Mouse (Mus musculus): ENCODE results near the gene Pomt2. TPM values are rescaled to one million over a fixed set of nuclear protein-coding genes. Genes with fewer than 3 reads are reported as not detected.

The Pomt2 gene
- polyA plus RNA-seq, 1 experiment from 2014 or later, result 17.6 TPM

GRCm38 (mm10) chr12:87089255-87089654 is 58.5 kb downstream of the Pomt2 start:
- 70% methylated on average over 4 of the region's 4 CpGs for WGBS
- H3K9ac ChIP-seq (ENCODE audit: low read length), result no peak overlapping the region
- ATAC-seq (ENCODE audit: insufficient read depth, low FRiP score, low TSS enrichment) (no peak), DNase-seq (ENCODE audit: low spot score) (no peak)
- no peak overlapping the region for H3K4me3 ChIP-seq (ENCODE audit: low read depth, low read length)
- no peaks in the 10 kb centered on the region for H3K36me3 ChIP-seq (ENCODE audit: control insufficient read depth, insufficient read depth, low read length)
- H3K27me3 ChIP-seq (ENCODE audit: control insufficient read depth, insufficient read depth, low read length), result no peaks in the 10 kb centered on the region
- H3K27ac ChIP-seq (ENCODE audit: low read depth, low read length), result no peak overlapping the region
- H3K4me2 ChIP-seq (ENCODE audit: low read depth), result no peak overlapping the region
- no peaks in the 10 kb centered on the region for H3K9me3 ChIP-seq (ENCODE audit: control insufficient read depth, low read length)
- H3K4me1 ChIP-seq (ENCODE audit: control insufficient read depth, insufficient read depth, low read length), result no peaks in the 10 kb centered on the region

GRCm38 (mm10) chr12:87088331-87088730 is 59.4 kb downstream of the Pomt2 start:
- Histone ChIP-seq H3K27ac (ENCODE audit: low read depth, low read length) (no peak overlapping the region), H3K9ac (ENCODE audit: low read length) (no peak overlapping the region), H3K36me3 (ENCODE audit: control insufficient read depth, insufficient read depth, low read length) (no peaks in the 10 kb centered on the region), H3K27me3 (ENCODE audit: control insufficient read depth, insufficient read depth, low read length) (no peaks in the 10 kb centered on the region), H3K4me3 (ENCODE audit: low read depth, low read length) (no peak overlapping the region), H3K4me1 (ENCODE audit: control insufficient read depth, insufficient read depth, low read length) (no peaks in the 10 kb centered on the region), H3K9me3 (ENCODE audit: control insufficient read depth, low read length) (no peaks in the 10 kb centered on the region), H3K4me2 (ENCODE audit: low read depth) (no peak overlapping the region)
- no peak for DNase-seq (ENCODE audit: low spot score)
- ATAC-seq (ENCODE audit: insufficient read depth, low FRiP score, low TSS enrichment), result no peak
- WGBS, result 48% methylated on average over 4 of the region's 4 CpGs

- ATAC-seq (ENCODE audit: insufficient read depth, low FRiP score, low TSS enrichment) (no peak), DNase-seq (ENCODE audit: low spot score) (no peak)
- Histone ChIP-seq H3K4me3 (ENCODE audit: low read depth, low read length) (no peak overlapping the region), H3K4me1 (ENCODE audit: control insufficient read depth, insufficient read depth, low read length) (no peaks in the 10 kb centered on the region), H3K9me3 (ENCODE audit: control insufficient read depth, low read length) (no peaks in the 10 kb centered on the region), H3K9ac (ENCODE audit: low read length) (no peak overlapping the region), H3K27ac (ENCODE audit: low read depth, low read length) (no peak overlapping the region), H3K36me3 (ENCODE audit: control insufficient read depth, insufficient read depth, low read length) (no peaks in the 10 kb centered on the region), H3K27me3 (ENCODE audit: control insufficient read depth, insufficient read depth, low read length) (no peaks in the 10 kb centered on the region), H3K4me2 (ENCODE audit: low read depth) (no peak overlapping the region)
- 67% methylated on average over 7 of the region's 7 CpGs for WGBS
These were observed 60.5 kb downstream of the Pomt2 start for GRCm38 (mm10) chr12:87087236-87087635.

- 83% methylated on average over 8 of the region's 8 CpGs for WGBS
- Histone ChIP-seq H3K4me1 (ENCODE audit: control insufficient read depth, insufficient read depth, low read length) (no peaks in the 10 kb centered on the region), H3K4me2 (ENCODE audit: low read depth) (no peak overlapping the region), H3K36me3 (ENCODE audit: control insufficient read depth, insufficient read depth, low read length) (no peaks in the 10 kb centered on the region), H3K9me3 (ENCODE audit: control insufficient read depth, low read length) (no peaks in the 10 kb centered on the region), H3K27me3 (ENCODE audit: control insufficient read depth, insufficient read depth, low read length) (no peaks in the 10 kb centered on the region), H3K9ac (ENCODE audit: low read length) (no peak overlapping the region), H3K27ac (ENCODE audit: low read depth, low read length) (no peak overlapping the region), H3K4me3 (ENCODE audit: low read depth, low read length) (no peak overlapping the region)
- DNase-seq (ENCODE audit: low spot score), result no peak
- ATAC-seq (ENCODE audit: insufficient read depth, low FRiP score, low TSS enrichment), result no peak
These were observed 65.0 kb downstream of the Pomt2 start for GRCm38 (mm10) chr12:87082797-87083196.

- no peak overlapping the region for H3K4me3 ChIP-seq (ENCODE audit: low read depth, low read length)
- ATAC-seq (ENCODE audit: insufficient read depth, low FRiP score, low TSS enrichment), result no peak
- no peaks in the 10 kb centered on the region for H3K4me1 ChIP-seq (ENCODE audit: control insufficient read depth, insufficient read depth, low read length)
- 91% methylated on average over 2 of the region's 2 CpGs for WGBS
- H3K9ac ChIP-seq (ENCODE audit: low read length), result no peak overlapping the region
- H3K4me2 ChIP-seq (ENCODE audit: low read depth), result no peak overlapping the region
- H3K27me3 ChIP-seq (ENCODE audit: control insufficient read depth, insufficient read depth, low read length), result no peaks in the 10 kb centered on the region
- no peak for DNase-seq (ENCODE audit: low spot score)
- H3K9me3 ChIP-seq (ENCODE audit: control insufficient read depth, low read length), result no peaks in the 10 kb centered on the region
- no peaks in the 10 kb centered on the region for H3K36me3 ChIP-seq (ENCODE audit: control insufficient read depth, insufficient read depth, low read length)
- H3K27ac ChIP-seq (ENCODE audit: low read depth, low read length), result no peak overlapping the region
These were observed 71.2 kb downstream of the Pomt2 start for GRCm38 (mm10) chr12:87076610-87077009.

- DNase-seq (ENCODE audit: low spot score) (no peak), ATAC-seq (ENCODE audit: insufficient read depth, low FRiP score, low TSS enrichment) (no peak)
- H3K36me3 ChIP-seq (ENCODE audit: control insufficient read depth, insufficient read depth, low read length), result no peaks in the 10 kb centered on the region
- H3K4me2 ChIP-seq (ENCODE audit: low read depth), result no peak overlapping the region
- H3K27me3 ChIP-seq (ENCODE audit: control insufficient read depth, insufficient read depth, low read length), result no peaks in the 10 kb centered on the region
- WGBS, result 82% methylated on average over 5 of the region's 5 CpGs
- H3K4me1 ChIP-seq (ENCODE audit: control insufficient read depth, insufficient read depth, low read length), result no peaks in the 10 kb centered on the region
- no peak overlapping the region for H3K4me3 ChIP-seq (ENCODE audit: low read depth, low read length)
- H3K27ac ChIP-seq (ENCODE audit: low read depth, low read length), result no peak overlapping the region
- no peak overlapping the region for H3K9ac ChIP-seq (ENCODE audit: low read length)
- H3K9me3 ChIP-seq (ENCODE audit: control insufficient read depth, low read length), result no peaks in the 10 kb centered on the region
These were observed 77.2 kb downstream of the Pomt2 start for GRCm38 (mm10) chr12:87070520-87070919.

- Histone ChIP-seq H3K4me3 (ENCODE audit: low read depth, low read length) (no peak overlapping the region), H3K36me3 (ENCODE audit: control insufficient read depth, insufficient read depth, low read length) (no peaks in the 10 kb centered on the region), H3K9ac (ENCODE audit: low read length) (no peak overlapping the region), H3K27me3 (ENCODE audit: control insufficient read depth, insufficient read depth, low read length) (no peaks in the 10 kb centered on the region), H3K9me3 (ENCODE audit: control insufficient read depth, low read length) (no peaks in the 10 kb centered on the region), H3K4me1 (ENCODE audit: control insufficient read depth, insufficient read depth, low read length) (no peaks in the 10 kb centered on the region), H3K27ac (ENCODE audit: low read depth, low read length) (no peak overlapping the region), H3K4me2 (ENCODE audit: low read depth) (no peak overlapping the region)
- no peak for ATAC-seq (ENCODE audit: insufficient read depth, low FRiP score, low TSS enrichment)
- DNase-seq (ENCODE audit: low spot score), result no peak
- 86% methylated on average over 5 of the region's 5 CpGs for WGBS
These were observed 81.3 kb downstream of the Pomt2 start for GRCm38 (mm10) chr12:87066429-87066828.

GRCm38 (mm10) chr12:87065446-87065845 is 82.3 kb downstream of the Pomt2 start:
- H3K9me3 ChIP-seq (ENCODE audit: control insufficient read depth, low read length), result no peaks in the 10 kb centered on the region
- 91% methylated on average over 11 of the region's 11 CpGs for WGBS
- H3K9ac ChIP-seq (ENCODE audit: low read length), result no peak overlapping the region
- H3K4me3 ChIP-seq (ENCODE audit: low read depth, low read length), result no peak overlapping the region
- no peak overlapping the region for H3K27ac ChIP-seq (ENCODE audit: low read depth, low read length)
- no peak for ATAC-seq (ENCODE audit: insufficient read depth, low FRiP score, low TSS enrichment)
- H3K27me3 ChIP-seq (ENCODE audit: control insufficient read depth, insufficient read depth, low read length), result no peaks in the 10 kb centered on the region
- no peaks in the 10 kb centered on the region for H3K4me1 ChIP-seq (ENCODE audit: control insufficient read depth, insufficient read depth, low read length)
- H3K36me3 ChIP-seq (ENCODE audit: control insufficient read depth, insufficient read depth, low read length), result no peaks in the 10 kb centered on the region
- H3K4me2 ChIP-seq (ENCODE audit: low read depth), result no peak overlapping the region
- no peak for DNase-seq (ENCODE audit: low spot score)

GRCm38 (mm10) chr12:87057066-87057465 is 90.7 kb downstream of the Pomt2 start:
- Histone ChIP-seq H3K4me1 (ENCODE audit: control insufficient read depth, insufficient read depth, low read length) (no peaks in the 10 kb centered on the region), H3K27me3 (ENCODE audit: control insufficient read depth, insufficient read depth, low read length) (no peaks in the 10 kb centered on the region; the same call in 1 of the 2 replicates), H3K36me3 (ENCODE audit: control insufficient read depth, insufficient read depth, low read length) (no peaks in the 10 kb centered on the region), H3K4me3 (ENCODE audit: low read depth, low read length) (no peak overlapping the region), H3K27ac (ENCODE audit: low read depth, low read length) (no peak overlapping the region), H3K9ac (ENCODE audit: low read length) (no peak overlapping the region), H3K9me3 (ENCODE audit: control insufficient read depth, low read length) (no peaks in the 10 kb centered on the region), H3K4me2 (ENCODE audit: low read depth) (no peak overlapping the region)
- no peak for DNase-seq (ENCODE audit: low spot score)
- WGBS, result 75% methylated on average over 17 of the region's 17 CpGs
- no peak for ATAC-seq (ENCODE audit: insufficient read depth, low FRiP score, low TSS enrichment)
